ENCODE assay signal across 8 mouse cellular contexts in genomic region chr7:19851858-19852570, GRCm38 (mm10). TPM values are rescaled to one million over a fixed set of nuclear protein-coding genes. Genes with fewer than 3 reads are reported as not detected.
DNase-seq lines count a peak whose midpoint lies in the region; ATAC-seq and TF ChIP-seq lines count a peak whose summit lies in the region.

Gm19345 (plus strand) TSS chr7:19852003.

- no peak within 1 kb of the TSS for H3K4me2 ChIP-seq in lung, postnatal 0 days (replicated peaks; ENCODE audit: low read depth, low read length)
- peak within 1 kb of the TSS; percentile 42 for H3K4me2 ChIP-seq in intestine, embryonic 14.5 days (ENCODE audit: low read length)
- peak within 1 kb of the TSS; percentile 56 for H3K4me2 ChIP-seq in midbrain, embryonic 14.5 days (ENCODE audit: low read length)

- no peak within 1 kb of the TSS for H3K27ac ChIP-seq in cerebellum, adult 2 months (ENCODE audit: insufficient read depth, low read length)
- H3K27ac ChIP-seq in lung, postnatal 0 days (ENCODE audit: low read length), result no peak within 1 kb of the TSS
- H3K27ac ChIP-seq in intestine, embryonic 14.5 days (ENCODE audit: low read depth), result no peak within 1 kb of the TSS
- peak within 1 kb of the TSS; percentile 70 for H3K27ac ChIP-seq in midbrain, embryonic 14.5 days (replicated peaks; ENCODE audit: low read depth, low read length)

- no peak for TF ChIP-seq POLR2A in cerebellum, adult 2 months (IDR thresholded peaks at IDR 0.05; ENCODE audit: borderline replicate concordance, insufficient read depth, low read length)

- no peaks in the 10 kb centered on the region for H3K27me3 ChIP-seq in cerebellum, adult 2 months (ENCODE audit: control insufficient read depth, insufficient read depth, low read length)
- no peaks in the 10 kb centered on the region for H3K27me3 ChIP-seq in lung, postnatal 0 days (replicated peaks; ENCODE audit: insufficient read depth, low read length)
- H3K27me3 ChIP-seq in intestine, embryonic 14.5 days (replicated peaks; ENCODE audit: control insufficient read depth, insufficient read depth, low read length), result peaks cover 20% of the 10 kb centered on the region
- no peaks in the 10 kb centered on the region for H3K27me3 ChIP-seq in midbrain, embryonic 14.5 days (ENCODE audit: control insufficient read depth, insufficient read depth, low read length)

- H3K36me3 ChIP-seq in lung, postnatal 0 days (ENCODE audit: insufficient read depth, low read length), result no peaks in the 10 kb centered on the region
- H3K36me3 ChIP-seq in intestine, embryonic 14.5 days (ENCODE audit: control insufficient read depth, insufficient read depth, low read length), result no peaks in the 10 kb centered on the region
- no peaks in the 10 kb centered on the region for H3K36me3 ChIP-seq in midbrain, embryonic 14.5 days (ENCODE audit: control insufficient read depth, insufficient read depth, low read length)

- TF ChIP-seq EP300 in lung, postnatal 0 days (IDR thresholded peaks at IDR 0.05), result no peak

- H3K9ac ChIP-seq in lung, postnatal 0 days (replicated peaks; ENCODE audit: low read depth), result no peak within 1 kb of the TSS
- H3K9ac ChIP-seq in intestine, embryonic 14.5 days (ENCODE audit: low read length), result no peak within 1 kb of the TSS
- peak within 1 kb of the TSS; percentile 65 for H3K9ac ChIP-seq in midbrain, embryonic 14.5 days (replicated peaks; ENCODE audit: low read length)

- peak; percentile 48 for ATAC-seq in lung, postnatal 0 days
- ATAC-seq in intestine, embryonic 14.5 days (replicated peaks; ENCODE audit: low FRiP score, low TSS enrichment, low read depth), result peak; percentile 74
- ATAC-seq in midbrain, embryonic 14.5 days (ENCODE audit: low FRiP score, low TSS enrichment), result peak; percentile 77
- no peak for ATAC-seq in activated CD4-positive, CD25-positive, alpha-beta regulatory T cell, adult 4 months

- TF ChIP-seq CTCF in cerebellum, adult 2 months (IDR thresholded peaks at IDR 0.05; ENCODE audit: borderline replicate concordance, insufficient read depth, low read depth, low read length), result no peak
- TF ChIP-seq CTCF in lung, postnatal 0 days (IDR thresholded peaks at IDR 0.05), result no peak

- H3K9me3 ChIP-seq in lung, postnatal 0 days (ENCODE audit: low read length), result no peaks in the 10 kb centered on the region
- no peaks in the 10 kb centered on the region for H3K9me3 ChIP-seq in intestine, embryonic 14.5 days (ENCODE audit: control insufficient read depth, low read length)
- H3K9me3 ChIP-seq in midbrain, embryonic 14.5 days (ENCODE audit: control insufficient read depth, low read length), result no peaks in the 10 kb centered on the region

- H3K4me3 ChIP-seq in cerebellum, adult 2 months (replicated peaks; ENCODE audit: insufficient read depth, low read depth, low read length), result peak within 1 kb of the TSS; percentile 9
- H3K4me3 ChIP-seq in lung, postnatal 0 days (ENCODE audit: low read depth, low read length), result no peak within 1 kb of the TSS
- H3K4me3 ChIP-seq in intestine, embryonic 14.5 days (ENCODE audit: low read depth, low read length), result 0 out of 2 replicates have a peak within 1 kb of the TSS, but pooled peaks have one; percentile 8
- peak within 1 kb of the TSS; percentile 40 for H3K4me3 ChIP-seq in midbrain, embryonic 14.5 days (replicated peaks; ENCODE audit: low read depth, low read length)

- 2% methylated on average over 33 of the region's 33 CpGs for WGBS in cerebellum, adult 2 months
- 2% methylated on average over 30 of the region's 33 CpGs for WGBS in lung, postnatal 0 days
- WGBS in intestine, embryonic 14.5 days, result 5% methylated on average over 27 of the region's 33 CpGs
- WGBS in midbrain, embryonic 14.5 days, result 2% methylated on average over 33 of the region's 33 CpGs

- peak in 1 of 2 experiments; percentile 20 for DNase-seq in cerebellum, adult 2 months
- no peak for DNase-seq in cerebellum, adult 9-11 months
- no peak for DNase-seq in lung, postnatal 0 days (ENCODE audit: low spot score)
- no peak for DNase-seq in lung, postnatal 4 days
- no peak for DNase-seq in intestine, embryonic 14.5 days (ENCODE audit: low spot score)
- peak; percentile 81 for DNase-seq in midbrain, embryonic 14.5 days
- DNase-seq in spleen, postnatal 4 days (ENCODE audit: low spot score in 2 of 2), result no peak

- no peaks in the 10 kb centered on the region for H3K4me1 ChIP-seq in cerebellum, adult 2 months (ENCODE audit: control insufficient read depth, insufficient read depth, low read length)
- no peaks in the 10 kb centered on the region for H3K4me1 ChIP-seq in lung, postnatal 0 days (ENCODE audit: insufficient read depth, low read depth, low read length)
- no peaks in the 10 kb centered on the region for H3K4me1 ChIP-seq in intestine, embryonic 14.5 days (replicated peaks; ENCODE audit: control insufficient read depth, insufficient read depth, low read length)
- H3K4me1 ChIP-seq in midbrain, embryonic 14.5 days (ENCODE audit: control insufficient read depth, insufficient read depth, low read length), result 0 out of 2 replicates have a peak, but pooled peaks cover 4% of the 10 kb centered on the region

RNA-seq across cellular contexts. Expression of gene Gm19345, which starts in this region (rescaled TPM):
- polyA plus RNA-seq in cerebellum, adult 2 months (2012; rRNA removed), result 6.9 and 8.2 TPM in 2 replicates
- polyA plus RNA-seq in lung, postnatal 0 days (2015; fragmentation: Nextera tagmentation; extraction: Ambion mirVana), result 0.12 and 0.24 TPM in 2 replicates
- polyA plus RNA-seq in intestine, embryonic 14.5 days (2014; fragmentation: Nextera tagmentation; extraction: Ambion mirVana), result 0.31 and 0.42 TPM in 2 replicates
- polyA plus RNA-seq in midbrain, embryonic 14.5 days (2014; fragmentation: Nextera tagmentation; extraction: Ambion mirVana), result 9.9 and 13.6 TPM in 2 replicates
- polyA plus RNA-seq in activated CD4-positive, CD25-positive, alpha-beta regulatory T cell, adult 4 months (2017; shearing (Covaris generic)), result not detected

Comparison
In these comparisons a context has a peak if more than half of its experiments do, and no peak if none do; other contexts are left out.
1. Peak in ATAC-seq in lung, postnatal 0 days; RNA of the gene not detected or under 1 TPM.
2. Peak in ATAC-seq, H3K4me3 ChIP-seq and H3K4me2 ChIP-seq in intestine, embryonic 14.5 days; RNA of the gene not detected or under 1 TPM.